In the genomic region with DNA sequence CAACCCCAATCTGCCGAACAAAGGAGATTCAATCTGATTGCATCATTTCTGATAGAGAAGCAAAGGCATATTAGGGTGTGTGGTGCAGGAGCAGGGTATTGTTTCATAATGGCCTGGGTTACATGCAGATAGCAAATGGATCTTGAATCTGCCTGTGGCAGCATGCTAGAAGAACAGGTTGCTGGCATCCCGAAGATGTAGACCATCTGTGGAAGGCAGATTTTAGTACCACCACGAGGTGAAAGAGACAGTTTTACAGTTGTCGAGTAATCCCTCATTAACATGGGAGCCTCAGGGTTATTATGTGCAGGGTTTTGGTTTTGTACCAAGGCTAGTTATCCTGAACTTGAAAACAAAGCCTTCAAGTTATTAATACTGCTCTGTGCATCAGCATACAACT, we compare ENCODE assay signal across 13 mouse cellular contexts.
"Had no signal": no experiment of that assay in that cellular context is flagged by ENCODE, and none has a peak within 500 bp of the region (broad histone marks: within the 10 kb centered on the region; RNA-seq: fewer than 3 reads in every experiment).

No protein-coding gene starts in this region.

- H3K4me3 ChIP-seq: limb, embryonic 13.5 days; midbrain, embryonic 13.5 days; stomach, embryonic 15.5 days had no signal

- H3K9ac ChIP-seq: limb, embryonic 13.5 days; liver, embryonic 14.5 days; midbrain, embryonic 13.5 days; stomach, embryonic 15.5 days had no signal

- DNase-seq: kidney, postnatal 10 days; kidney, postnatal 4 days; left cerebral cortex, postnatal 4 days; lung, adult 18-20 months; lung, postnatal 36 days; right cerebral cortex, postnatal 14 days; thymus, adult 2 months; thymus, postnatal 25 days had no signal

- H3K27ac ChIP-seq: limb, embryonic 13.5 days; liver, embryonic 14.5 days; midbrain, embryonic 13.5 days; stomach, embryonic 15.5 days had no signal

- H3K4me1 ChIP-seq: midbrain, embryonic 13.5 days; stomach, embryonic 15.5 days had no signal

- H3K4me2 ChIP-seq: limb, embryonic 13.5 days; midbrain, embryonic 13.5 days; stomach, embryonic 15.5 days had no signal

- H3K9me3 ChIP-seq: limb, embryonic 13.5 days; midbrain, embryonic 13.5 days; stomach, embryonic 15.5 days had no signal

- ATAC-seq: lung, postnatal 0 days; midbrain, embryonic 13.5 days had no signal

- H3K36me3 ChIP-seq: limb, embryonic 13.5 days; midbrain, embryonic 13.5 days; stomach, embryonic 15.5 days had no signal
